Mouse (Mus musculus) midbrain, postnatal 0 days (tissue): Measurements from ENCODE around the gene Helt. TPM values are rescaled to one million over a fixed set of nuclear protein-coding genes. Genes with fewer than 3 reads are reported as not detected.
A peak's percentile ranks its signal among the peaks of the same experiment; 100 is the strongest.

Experiments used
- ATAC-seq: fragments of 200-750 bp; cut with Nextera tagmentation; 2 replicates; pipeline ENCODE4 v1.8.0; 2017; ENCODE audit warnings: moderate number of reproducible peaks, mild to moderate bottlenecking, moderate TSS enrichment, moderate library complexity; ENCODE audit not compliant: low FRiP score
- DNase-seq: peaks from one replicate; pipeline ENCODE4 v3.0.0-alpha.2; 2015; ENCODE audit warnings: low spot score
- H3K27ac ChIP-seq: fragments of 300-500 bp; sonication (generic); 2 replicates; pipeline ENCODE4 v1.5.1; 2014; ENCODE audit warnings: low read depth, mild to moderate bottlenecking, low read length, mixed read lengths
- H3K27me3 ChIP-seq: fragments of 300-500 bp; sonication (generic); 2 replicates; pipeline ENCODE4 v1.6.1; 2014; ENCODE audit warnings: low read length, control low read depth, mixed read lengths; ENCODE audit not compliant: insufficient read depth
- H3K36me3 ChIP-seq: fragments of 300-500 bp; sonication (generic); 2 replicates; pipeline ENCODE4 v1.6.1; 2014; ENCODE audit warnings: low read length, control low read depth, mixed read lengths; ENCODE audit not compliant: insufficient read depth
- H3K4me1 ChIP-seq: fragments of 300-500 bp; sonication (generic); 2 replicates; pipeline ENCODE4 v1.6.1; 2014; ENCODE audit warnings: mild to moderate bottlenecking, control low read depth, antibody characterized with exemption, low read length, mixed read lengths; ENCODE audit not compliant: insufficient read depth
- H3K4me2 ChIP-seq: fragments of 300-500 bp; sonication (generic); 2 replicates; pipeline ENCODE4 v1.6.1; 2014; ENCODE audit warnings: low read depth, mild to moderate bottlenecking, low read length, mixed read lengths; ENCODE audit not compliant: poor library complexity, severe bottlenecking
- H3K4me3 ChIP-seq: fragments of 300-500 bp; sonication (generic); 2 replicates; pipeline ENCODE4 v1.5.1; 2014; ENCODE audit warnings: low read depth, mild to moderate bottlenecking, low read length, moderate library complexity
- H3K9ac ChIP-seq: fragments of 300-500 bp; sonication (generic); replicated peaks from 2 replicates; pipeline ENCODE4 v1.6.1; 2014; ENCODE audit warnings: mild to moderate bottlenecking, low read length, moderate library complexity, mixed read lengths; ENCODE audit not compliant: poor library complexity, severe bottlenecking
- H3K9me3 ChIP-seq: fragments of 300-500 bp; sonication (generic); 2 replicates; pipeline ENCODE4 v1.6.1; 2016; ENCODE audit warnings: low read length, control low read depth
- CTCF ChIP-seq: IDR thresholded peaks from 2 replicates; pipeline ENCODE4 v1.5.1; 2016; ENCODE audit warnings: antibody characterized with exemption, mild to moderate bottlenecking
- WGBS: fragments of 180-500 bp; shearing (Covaris S2); extraction: QIAGEN DNeasy Blood & Tissue Kit; methylation state at CpG from one replicate; pipeline ENCODE4 v1.1.7; 2014; 5-methylcytosine and 5-hydroxymethylcytosine counted together
- polyA plus RNA-seq: library from polyadenylated mRNA; unstranded; fragments of >200 nt; fragmentation: Nextera tagmentation; extraction: Ambion mirVana; gene quantifications from 2 replicates; pipeline ENCODE4 v1.2.1, GENCODE M21; 2015
- total RNA-seq: library from RNA; depleted of rRNA; stranded (reverse); fragments of >200 nt; gene quantifications from 2 replicates; pipeline ENCODE4 v1.2.3, GENCODE M21; 2014

Gene Helt
- total and polyA plus RNA-seq, 2 experiments from 2014 or later: 0.26 to 0.27 TPM

- H3K9me3 ChIP-seq: no peaks in the 10 kb centered on the region
- H3K9ac ChIP-seq: no peak overlapping the region
- no peak for ATAC-seq
- H3K27ac ChIP-seq: no peak overlapping the region
- no peaks in the 10 kb centered on the region for H3K36me3 ChIP-seq
- H3K4me2 ChIP-seq: no peak overlapping the region
- H3K4me1 ChIP-seq: peaks cover 4% of the 10 kb centered on the region
- H3K27me3 ChIP-seq: peaks cover 76% of the 10 kb centered on the region
- no peak for TF ChIP-seq CTCF
- H3K4me3 ChIP-seq: no peak overlapping the region
- under 1% methylated on average over 8 of the region's 8 CpGs for WGBS
- DNase-seq: no peak
These were observed 1.5 kb upstream of the Helt start for GRCm38 (mm10) chr8:46295951-46296350.

DNA sequence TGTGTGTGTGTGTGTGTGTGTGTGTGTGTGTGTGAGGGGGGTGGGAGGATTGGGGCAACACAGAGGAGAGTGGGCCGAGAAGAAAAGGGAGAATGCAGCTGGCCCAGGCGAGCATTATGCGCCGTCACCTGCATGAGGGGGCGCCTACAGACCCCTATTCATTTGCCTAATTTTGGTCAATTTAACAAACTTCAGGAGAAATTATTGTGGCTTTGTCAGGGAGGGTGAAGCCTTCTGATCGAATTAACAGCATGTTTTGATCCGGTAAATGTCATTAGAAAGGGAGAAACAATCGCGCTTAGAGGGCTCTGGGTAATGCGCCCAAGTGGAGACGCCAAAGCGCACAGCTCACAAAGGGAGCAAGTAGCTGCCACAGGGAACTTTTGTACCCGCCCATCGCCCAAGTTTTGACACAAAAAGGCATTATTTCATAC is 647 bp upstream of the Helt start:
- no peaks in the 10 kb centered on the region for H3K9me3 ChIP-seq
- H3K27ac ChIP-seq: no peak overlapping the region
- DNase-seq (no peak), ATAC-seq (no peak)
- H3K4me3 ChIP-seq: no peak overlapping the region
- H3K27me3 ChIP-seq: peaks cover 82% of the 10 kb centered on the region
- H3K4me2 ChIP-seq: no peak overlapping the region; the same call in 1 of the 2 replicates
- no peaks in the 10 kb centered on the region for H3K36me3 ChIP-seq
- under 1% methylated on average over 14 of the region's 14 CpGs for WGBS
- H3K9ac ChIP-seq: no peak overlapping the region
- H3K4me1 ChIP-seq: peaks cover 4% of the 10 kb centered on the region
- no peak for TF ChIP-seq CTCF

- no peak for TF ChIP-seq CTCF
- Histone ChIP-seq H3K36me3 (no peaks in the 10 kb centered on the region), H3K27ac (no peak overlapping the region), H3K9ac (no peak overlapping the region), H3K9me3 (no peaks in the 10 kb centered on the region), H3K27me3 (peaks cover 78% of the 10 kb centered on the region), H3K4me1 (peaks cover 4% of the 10 kb centered on the region), H3K4me2 (peak overlapping the region; percentile 42), H3K4me3 (peak overlapping the region; percentile 19; the same call in 1 of the 2 replicates)
- DNase-seq: no peak
- under 1% methylated on average over 16 of the region's 16 CpGs for WGBS
- no peak for ATAC-seq
These were observed 725 bp downstream of the Helt start for GRCm38 (mm10) chr8:46293741-46294151.

DNA sequence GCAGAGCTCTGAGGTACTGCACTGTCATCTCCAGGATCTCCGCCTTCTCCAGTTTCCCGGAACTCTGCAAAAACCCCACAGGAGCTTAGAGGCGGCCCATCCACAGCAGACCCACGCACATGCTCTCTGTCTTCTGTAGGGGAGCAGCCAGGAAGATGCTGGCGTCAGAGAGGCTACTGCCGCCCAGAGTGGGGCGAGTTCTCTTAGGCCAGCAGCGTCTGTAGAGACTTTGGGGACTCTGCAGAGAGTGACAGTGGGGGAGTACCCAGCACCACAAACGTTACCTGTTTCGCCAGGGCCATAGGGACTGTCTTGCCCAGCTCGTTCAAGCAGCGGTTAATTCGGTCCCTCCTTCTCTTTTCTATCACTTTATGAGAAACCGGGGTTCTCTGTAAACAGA is 1.3 kb downstream of the Helt start:
- H3K9me3 ChIP-seq: no peaks in the 10 kb centered on the region
- ATAC-seq: no peak
- no peak for TF ChIP-seq CTCF
- WGBS: under 1% methylated on average over 14 of the region's 14 CpGs
- no peaks in the 10 kb centered on the region for H3K36me3 ChIP-seq
- no peak overlapping the region for H3K4me3 ChIP-seq
- peaks cover 83% of the 10 kb centered on the region for H3K27me3 ChIP-seq
- H3K4me1 ChIP-seq: peaks cover 4% of the 10 kb centered on the region
- H3K4me2 ChIP-seq: no peak overlapping the region
- no peak overlapping the region for H3K27ac ChIP-seq
- H3K9ac ChIP-seq: no peak overlapping the region
- no peak for DNase-seq

- Histone ChIP-seq H3K4me3 (peak overlapping the region; percentile 23), H3K9ac (no peak overlapping the region), H3K27me3 (peaks cover 74% of the 10 kb centered on the region), H3K27ac (no peak overlapping the region), H3K36me3 (no peaks in the 10 kb centered on the region), H3K4me2 (peak overlapping the region; percentile 45), H3K9me3 (no peaks in the 10 kb centered on the region), H3K4me1 (peaks cover 4% of the 10 kb centered on the region)
- no peak for TF ChIP-seq CTCF
- DNase-seq (no peak), ATAC-seq (no peak)
- 5% methylated on average over 33 of the region's 33 CpGs for WGBS
These were observed 2.4 kb downstream of the Helt start for GRCm38 (mm10) chr8:46291931-46292675.

DNA sequence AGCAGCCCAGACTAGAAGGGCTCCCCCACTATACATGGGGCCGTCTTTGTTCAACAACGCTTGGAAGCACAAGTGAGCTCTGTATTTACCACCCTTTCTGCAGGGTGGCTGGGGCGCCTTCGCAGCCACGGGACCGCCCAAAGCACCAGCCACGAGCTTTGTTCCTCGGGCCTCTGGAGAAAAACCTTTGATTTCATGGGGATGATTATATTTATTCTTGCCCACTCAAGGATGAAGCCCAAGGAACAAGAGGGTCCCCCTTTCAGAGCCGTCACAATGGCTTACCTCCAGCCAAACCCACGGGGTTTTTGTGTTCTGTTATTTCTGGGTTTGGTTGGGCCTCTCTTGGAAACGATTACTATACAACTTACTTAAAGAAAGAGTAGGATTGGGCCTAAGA is 5.2 kb downstream of the Helt start:
- H3K36me3 ChIP-seq: no peaks in the 10 kb centered on the region

More for the DNA sequence above, 5.2 kb downstream of the Helt start:
- Histone ChIP-seq H3K27me3 (peaks cover 47% of the 10 kb centered on the region), H3K9ac (no peak overlapping the region), H3K4me3 (no peak overlapping the region), H3K27ac (no peak overlapping the region), H3K4me2 (no peak overlapping the region), H3K4me1 (peaks cover 4% of the 10 kb centered on the region), H3K9me3 (no peaks in the 10 kb centered on the region)
- 18% methylated on average over 11 of the region's 11 CpGs for whole genome bisulfite sequencing
- ATAC-seq (no peak), DNase-seq (no peak)
- no peak for TF ChIP-seq CTCF
